Comparison of ENCODE assay signal across 13 mouse cellular contexts in genomic region chr1:75278228-75278627, GRCm38 (mm10). TPM values are rescaled to one million over a fixed set of nuclear protein-coding genes. Genes with fewer than 3 reads are reported as not detected.
DNase-seq lines count a peak whose midpoint lies in the region; ATAC-seq lines count a peak whose summit lies in the region.
"Had no signal": no experiment of that assay in that cellular context is flagged by ENCODE, and none has a peak within 500 bp of the region (broad histone marks: within the 10 kb centered on the region; RNA-seq: fewer than 3 reads in every experiment).

Gene Resp18, minus strand, starts transcription at chr1:75278415.

- no peak for ATAC-seq in neural tube, embryonic 11.5 days (ENCODE audit: insufficient read depth, low FRiP score, low TSS enrichment)
- no peak for ATAC-seq in forebrain, embryonic 16.5 days
- no peak for ATAC-seq in CD4-positive, CD25-positive, alpha-beta regulatory T cell, adult 4 months

- H3K4me1 ChIP-seq in neural tube, embryonic 11.5 days (ENCODE audit: control insufficient read depth, insufficient read depth, low read length): no peaks in the 10 kb centered on the region
- H3K4me1 ChIP-seq in forebrain, embryonic 16.5 days (replicated peaks; ENCODE audit: control insufficient read depth, insufficient read depth, low read length): peaks cover 5% of the 10 kb centered on the region
- H3K4me1 ChIP-seq: limb, embryonic 12.5 days had no signal

- peak within 1 kb of the TSS; percentile 24 for H3K4me3 ChIP-seq in neural tube, embryonic 11.5 days (ENCODE audit: low read depth, low read length)
- H3K4me3 ChIP-seq in forebrain, embryonic 16.5 days (replicated peaks; ENCODE audit: low read length): peak within 1 kb of the TSS; percentile 38
- H3K4me3 ChIP-seq: limb, embryonic 12.5 days had no signal

- H3K27ac ChIP-seq in neural tube, embryonic 11.5 days (ENCODE audit: low read depth, low read length): no peak within 1 kb of the TSS
- H3K27ac ChIP-seq in forebrain, embryonic 16.5 days (ENCODE audit: low read length): no peak within 1 kb of the TSS
- H3K27ac ChIP-seq: limb, embryonic 12.5 days; stomach, postnatal 0 days had no signal

- H3K4me2 ChIP-seq in neural tube, embryonic 11.5 days (ENCODE audit: low read depth): peak within 1 kb of the TSS; percentile 17
- H3K4me2 ChIP-seq in forebrain, embryonic 16.5 days (ENCODE audit: low read length): peak within 1 kb of the TSS; percentile 45
- H3K4me2 ChIP-seq: limb, embryonic 12.5 days had no signal

- intact Hi-C loops in left cerebral cortex, postnatal 14 days (cut with DNase I): no loop called here

- 8% methylated on average over 13 of the region's 13 CpGs for WGBS in neural tube, embryonic 11.5 days
- 3% methylated on average over 13 of the region's 13 CpGs for WGBS in forebrain, embryonic 16.5 days

- no peaks in the 10 kb centered on the region for H3K9me3 ChIP-seq in neural tube, embryonic 11.5 days (ENCODE audit: control insufficient read depth, low read length)
- H3K9me3 ChIP-seq in forebrain, embryonic 16.5 days (ENCODE audit: control insufficient read depth, low read length): 0 out of 2 replicates have a peak, but pooled peaks cover 2% of the 10 kb centered on the region

- peak within 1 kb of the TSS; percentile 7; the same call in 1 of the 2 replicates for H3K9ac ChIP-seq in neural tube, embryonic 11.5 days (ENCODE audit: low read length)
- peak within 1 kb of the TSS; percentile 35 for H3K9ac ChIP-seq in forebrain, embryonic 16.5 days (replicated peaks; ENCODE audit: low read depth, low read length)
- H3K9ac ChIP-seq: limb, embryonic 12.5 days had no signal

- DNase-seq in neural tube, embryonic 11.5 days (ENCODE audit: low spot score): peak; percentile 10
- no peak for DNase-seq in neural tube, embryonic 10.5 days (ENCODE audit: extremely low spot score, low spot score)
- DNase-seq in left cerebral cortex, postnatal 14 days (ENCODE audit: low spot score in 2 of 2): no peak
- DNase-seq in ovary, adult 18-20 months (ENCODE audit: low spot score): no peak
- no peak for DNase-seq in spleen, adult 12 weeks (ENCODE audit: low spot score)
- no peak for DNase-seq in yolk sac, embryonic 10.5 days (ENCODE audit: low spot score)

- H3K27me3 ChIP-seq in neural tube, embryonic 11.5 days (ENCODE audit: control insufficient read depth, insufficient read depth, low read length): peaks cover 11% of the 10 kb centered on the region
- H3K27me3 ChIP-seq in forebrain, embryonic 16.5 days (replicated peaks; ENCODE audit: control insufficient read depth, insufficient read depth, low read length): peaks cover 23% of the 10 kb centered on the region

- H3K36me3 ChIP-seq in neural tube, embryonic 11.5 days (ENCODE audit: control insufficient read depth, insufficient read depth, low read length): no peaks in the 10 kb centered on the region
- no peaks in the 10 kb centered on the region for H3K36me3 ChIP-seq in forebrain, embryonic 16.5 days (ENCODE audit: control insufficient read depth, insufficient read depth)
- H3K36me3 ChIP-seq: G1E; limb, embryonic 12.5 days had no signal

RNA-seq across cellular contexts. Expression of gene Resp18, which starts in this region (rescaled TPM):
- polyA plus RNA-seq in neural tube, embryonic 11.5 days (2014; fragmentation: Nextera tagmentation; extraction: Ambion mirVana): 30.9 and 35.0 TPM in 2 replicates
- polyA plus RNA-seq in forebrain, embryonic 16.5 days (2015; fragmentation: Nextera tagmentation; extraction: Ambion mirVana): 29.3 and 76.1 TPM in 2 replicates
- 10 to 100 TPM; 69.0 to 98.8 TPM for total RNA-seq in left cerebral cortex, postnatal 14 days (2021)
- not detected for polyA plus RNA-seq in CD4-positive, CD25-positive, alpha-beta regulatory T cell, adult 4 months (2017; shearing (Covaris generic))
- total RNA-seq: G1E; gastrocnemius, postnatal 4 days; monocyte, adult 5-6 weeks had no signal
- polyA plus RNA-seq: G1E had no signal

Comparison
In these comparisons a context has a peak if more than half of its experiments do, and no peak if none do; other contexts are left out.
1. RNA of gene Resp18 (polyA plus RNA-seq): 29.3 to 76.1 TPM in forebrain, embryonic 16.5 days and 30.9 to 35.0 TPM in neural tube, embryonic 11.5 days; not detected in CD4-positive, CD25-positive, alpha-beta regulatory T cell, adult 4 months; every median in the first group is over 10 times any median in the second.